Mouse (Mus musculus): ENCODE measurements around the gene Cry2.

Cry2 gene

DNA sequence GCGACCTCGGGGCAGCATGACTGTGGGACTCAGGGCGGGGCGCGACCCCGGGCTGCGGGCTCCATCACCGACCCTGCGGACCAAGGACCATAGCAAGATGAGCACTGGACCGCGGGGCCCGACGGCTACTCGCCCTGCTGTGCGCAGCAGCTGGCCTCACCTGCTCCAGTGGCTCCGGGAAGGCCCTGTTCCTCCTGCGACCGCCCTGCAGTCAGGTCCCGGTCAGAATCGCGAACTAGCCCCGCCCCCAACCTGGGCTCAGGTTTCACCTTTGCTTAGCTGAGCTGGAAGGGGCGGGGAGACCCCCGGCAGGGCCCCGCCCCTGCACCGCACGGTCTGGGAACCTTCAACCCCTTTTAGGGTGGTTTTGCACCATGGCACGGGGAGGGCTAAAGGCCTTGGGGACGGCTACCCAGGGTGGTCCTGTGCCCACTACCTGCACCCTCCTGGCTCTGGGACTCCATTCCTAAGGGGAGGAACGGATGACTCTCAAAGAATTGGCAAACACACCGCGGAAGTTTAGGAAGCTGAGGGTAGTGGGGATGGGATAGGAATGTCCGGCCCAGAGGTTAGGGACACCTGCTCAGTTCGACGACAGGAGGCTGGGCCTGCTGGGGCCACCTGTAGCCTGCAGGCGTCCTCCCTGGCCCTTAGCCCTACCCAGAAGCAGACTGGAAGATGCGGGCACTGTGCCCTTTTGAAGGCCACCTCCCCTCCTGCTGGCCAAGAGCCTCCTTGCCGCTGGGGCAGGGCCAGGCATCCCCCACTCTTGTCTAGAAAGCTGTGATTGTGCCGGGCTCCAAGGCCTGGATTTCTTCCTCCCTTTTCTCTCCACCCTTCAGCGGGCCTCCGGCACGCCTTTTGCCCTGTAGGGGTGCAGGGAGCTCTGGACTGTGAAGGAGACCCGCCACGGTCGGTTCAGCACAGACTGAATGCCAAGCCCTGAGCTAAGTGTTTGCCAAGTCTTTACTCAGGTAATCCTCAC, 62.7 kb downstream of the Cry2 start:
- ATAC-seq (ENCODE audit: low TSS enrichment), result no peak

DNA sequence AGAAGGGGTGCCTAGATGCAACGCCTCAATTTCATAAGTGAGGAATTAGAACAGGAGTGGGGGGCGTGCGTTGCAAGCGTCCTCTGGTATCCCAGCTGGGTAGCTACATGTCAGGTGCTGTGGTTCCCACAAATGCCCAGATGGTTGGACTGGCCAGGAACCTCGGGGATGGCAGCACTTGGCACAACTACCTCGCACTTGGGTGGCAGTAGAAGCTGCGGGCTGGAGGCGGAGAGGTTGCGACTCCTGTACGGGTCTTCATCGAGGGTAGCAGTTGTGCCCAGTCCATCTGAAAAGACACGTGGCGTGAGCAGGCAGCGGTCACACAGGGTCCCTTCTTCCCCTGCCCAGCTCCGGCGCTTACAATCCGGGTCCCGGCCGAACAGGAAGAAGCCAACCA, 63.5 kb downstream of the Cry2 start:
- no peak for ATAC-seq (ENCODE audit: low TSS enrichment)

DNA sequence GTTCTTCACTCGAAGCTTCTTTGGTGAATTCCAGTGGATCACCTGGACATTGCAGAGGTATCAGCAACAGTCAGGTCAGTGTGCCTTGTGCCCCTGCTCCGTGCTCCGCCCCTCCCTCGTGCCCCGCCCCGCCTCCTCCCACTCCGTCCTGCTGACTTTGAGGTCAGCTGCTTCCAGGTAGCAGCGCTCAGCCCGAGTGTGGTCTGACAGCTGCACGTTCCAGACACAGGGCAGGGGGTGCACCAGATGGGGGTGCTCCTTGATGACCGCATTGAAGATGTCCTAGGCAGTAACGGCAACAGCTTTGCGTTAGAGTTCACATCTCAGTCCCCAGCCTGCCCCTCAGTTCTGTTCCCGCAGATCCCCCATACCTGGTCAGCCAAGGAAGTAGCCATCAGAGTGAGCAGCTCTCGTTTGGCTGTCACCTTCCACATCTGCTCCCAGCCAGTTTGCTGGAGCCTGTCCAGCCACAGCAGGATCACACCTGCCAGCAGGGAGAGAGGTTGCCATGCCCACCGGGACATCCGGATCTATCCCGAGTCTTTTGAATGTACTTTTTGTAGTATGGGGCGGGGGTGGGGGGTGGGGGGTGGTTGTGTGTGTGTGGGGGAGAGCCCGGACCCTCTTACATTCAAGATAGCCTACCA, 66.3 kb downstream of the Cry2 start:
- no peak for ATAC-seq (ENCODE audit: low TSS enrichment)

DNA sequence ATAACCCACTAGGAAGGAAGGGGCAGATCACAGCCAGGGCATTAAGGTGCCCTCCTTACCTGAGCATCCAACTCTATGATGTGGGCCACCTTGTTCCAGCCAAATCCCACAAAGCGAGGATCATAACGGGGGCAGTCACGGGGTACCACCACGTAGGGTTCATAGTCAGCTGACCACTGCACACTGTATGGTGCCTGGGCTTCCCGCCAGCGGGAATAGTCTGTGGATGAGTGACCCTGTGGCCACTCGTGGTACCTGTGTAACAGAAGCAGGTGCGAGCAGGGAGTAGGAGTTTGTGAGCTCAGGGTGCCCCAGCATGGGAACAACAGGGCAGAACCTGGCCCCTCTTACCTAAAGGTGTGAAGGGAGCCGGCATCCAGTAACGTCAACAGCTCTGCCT, 68.3 kb downstream of the Cry2 start:
- ATAC-seq (ENCODE audit: low TSS enrichment), result no peak

DNA sequence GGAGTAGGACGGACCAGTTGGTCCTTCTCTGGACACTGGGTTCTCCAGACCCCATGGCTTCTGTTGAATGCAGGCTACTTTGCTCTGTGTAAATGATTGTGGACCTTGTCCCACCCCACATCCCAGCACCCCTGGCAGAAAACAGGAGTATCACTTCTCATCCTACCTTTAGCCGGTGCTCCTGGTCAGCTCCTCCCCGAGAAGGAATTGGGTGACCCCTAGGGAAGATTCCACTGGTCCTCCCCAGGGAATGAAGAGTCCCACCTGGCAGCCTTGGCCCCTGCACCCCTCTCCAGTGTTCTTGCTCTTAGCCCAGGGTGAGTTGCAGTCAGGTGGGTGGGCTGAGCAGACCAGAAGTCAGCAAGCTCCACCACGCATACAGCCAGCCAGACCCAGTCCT, 69.8 kb downstream of the Cry2 start:
- no peak for ATAC-seq (ENCODE audit: low TSS enrichment)

DNA sequence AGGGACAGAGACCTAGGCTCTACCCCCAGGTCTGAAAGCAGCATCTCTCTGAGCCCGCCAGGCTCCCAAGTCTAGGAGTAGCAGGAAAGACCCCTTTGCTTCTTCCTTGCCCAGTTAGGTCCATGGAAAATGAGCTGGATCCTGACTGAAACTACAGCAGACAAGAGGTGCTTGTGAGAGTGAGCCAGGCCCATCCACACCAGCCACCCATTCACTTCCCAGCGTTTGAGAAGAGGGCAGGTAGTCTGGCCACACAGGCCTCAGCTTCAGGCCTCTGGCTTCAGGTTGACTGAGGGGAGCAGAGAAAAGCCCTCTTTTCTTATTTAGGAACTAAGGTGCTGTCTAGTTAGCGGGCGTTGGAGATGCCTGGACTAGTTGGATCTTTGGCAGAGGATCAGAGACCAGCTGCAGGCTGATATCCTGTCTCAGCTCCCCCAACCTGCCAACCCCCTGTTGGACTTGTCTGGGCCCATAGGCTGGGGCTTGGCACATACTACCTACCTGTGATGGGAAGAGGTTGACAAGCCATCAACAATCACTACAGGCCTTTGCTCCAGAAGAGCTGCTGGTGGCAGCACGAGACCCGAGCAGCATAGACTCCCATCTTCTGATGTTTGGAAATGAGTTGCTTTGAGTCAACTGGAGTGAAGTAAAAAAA, 71.1 kb downstream of the Cry2 start:
- no peak for ATAC-seq (ENCODE audit: low TSS enrichment)

DNA sequence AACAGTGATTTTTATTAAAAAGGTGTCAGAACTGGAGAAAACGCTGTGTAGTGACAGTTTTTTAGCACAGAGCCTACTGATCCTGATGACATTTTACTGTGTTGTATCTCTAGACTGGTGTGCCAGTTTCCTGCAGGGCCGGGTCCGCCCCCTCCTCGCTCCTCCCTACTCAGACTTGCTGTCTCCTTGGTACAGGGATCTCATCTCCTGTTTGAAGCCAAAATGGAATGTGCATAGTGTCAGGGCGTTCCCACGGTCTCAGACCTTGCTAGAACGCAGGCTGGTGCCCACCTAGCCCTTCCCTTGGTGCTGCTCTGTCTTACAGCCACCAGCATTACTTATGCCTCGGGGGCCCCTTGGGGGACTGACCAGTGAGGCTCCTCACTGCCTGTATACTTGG, 72.0 kb downstream of the Cry2 start:
- no peak for ATAC-seq (ENCODE audit: low TSS enrichment)

DNA sequence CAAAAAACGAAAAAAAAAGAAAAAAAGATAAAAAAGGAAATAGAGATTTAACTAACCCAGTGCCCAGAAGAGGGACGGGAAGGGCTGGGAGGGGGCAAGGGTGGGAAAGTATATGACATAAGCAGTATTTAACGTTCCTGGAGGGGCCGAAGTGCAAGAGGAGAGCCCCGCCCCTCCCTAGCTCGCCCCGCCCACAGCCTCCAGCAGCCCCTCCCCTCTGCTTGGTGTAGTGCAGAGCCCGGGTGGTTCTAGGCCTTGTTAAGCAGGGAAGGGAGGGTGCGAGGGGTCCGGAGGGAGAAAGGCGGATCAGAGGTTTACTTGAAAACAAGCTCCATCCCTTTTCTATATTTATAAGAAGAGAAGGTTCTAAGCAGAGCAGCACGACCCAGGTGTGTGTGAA, 73.0 kb downstream of the Cry2 start:
- no peak for ATAC-seq (ENCODE audit: low TSS enrichment)

DNA sequence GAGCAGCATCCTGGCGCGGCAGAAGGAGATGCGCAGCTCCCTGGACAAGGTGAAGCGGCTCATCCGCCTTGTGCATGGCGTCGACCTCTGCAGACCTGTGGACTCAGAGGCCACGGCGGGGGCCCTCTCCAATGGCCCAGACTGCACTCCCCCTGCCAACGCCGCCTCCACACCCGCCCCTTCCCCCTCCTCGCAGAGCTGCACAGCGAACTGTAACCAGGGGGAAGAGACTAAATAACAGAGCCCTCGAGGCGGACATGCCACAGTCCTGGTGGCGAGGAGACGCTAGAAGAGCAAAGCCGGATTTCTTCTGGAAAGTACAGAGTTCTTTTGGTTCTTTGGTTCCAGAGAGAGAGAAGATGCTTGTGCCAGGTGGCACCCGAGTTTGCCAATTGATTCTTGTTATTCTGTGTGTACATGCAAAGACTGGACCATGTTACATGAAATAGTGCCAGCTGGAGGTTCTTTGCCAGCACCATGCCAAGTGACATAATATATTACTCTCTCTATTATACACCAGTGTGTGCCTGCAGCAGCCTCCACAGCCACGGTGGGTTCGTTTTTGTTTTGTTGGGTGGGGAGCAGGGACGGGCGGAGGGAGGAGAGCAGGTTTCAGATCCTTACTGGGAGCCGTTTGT, 73.5 kb downstream of the Cry2 start:
- no peak for ATAC-seq (ENCODE audit: low TSS enrichment)

DNA sequence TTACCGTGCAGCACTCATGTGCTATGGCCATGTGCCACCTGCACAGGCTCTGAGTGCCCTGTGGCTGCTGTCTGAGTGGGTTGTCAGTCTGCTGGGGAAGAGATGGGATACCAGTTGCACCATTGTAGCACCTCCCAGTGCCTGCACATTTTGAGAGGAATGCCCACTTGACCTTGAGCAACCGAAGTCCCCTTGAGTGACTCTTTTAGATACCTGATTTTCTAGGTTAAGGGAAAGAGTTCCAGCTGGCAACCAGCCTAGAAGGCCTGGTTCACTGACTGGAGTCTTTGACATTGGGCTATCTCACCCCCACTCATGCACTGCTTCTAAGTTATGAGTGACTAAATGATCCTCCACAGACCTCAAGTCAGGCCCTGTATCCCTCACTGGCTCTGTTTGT, 74.5 kb downstream of the Cry2 start:
- ATAC-seq (ENCODE audit: low TSS enrichment), result no peak

DNA sequence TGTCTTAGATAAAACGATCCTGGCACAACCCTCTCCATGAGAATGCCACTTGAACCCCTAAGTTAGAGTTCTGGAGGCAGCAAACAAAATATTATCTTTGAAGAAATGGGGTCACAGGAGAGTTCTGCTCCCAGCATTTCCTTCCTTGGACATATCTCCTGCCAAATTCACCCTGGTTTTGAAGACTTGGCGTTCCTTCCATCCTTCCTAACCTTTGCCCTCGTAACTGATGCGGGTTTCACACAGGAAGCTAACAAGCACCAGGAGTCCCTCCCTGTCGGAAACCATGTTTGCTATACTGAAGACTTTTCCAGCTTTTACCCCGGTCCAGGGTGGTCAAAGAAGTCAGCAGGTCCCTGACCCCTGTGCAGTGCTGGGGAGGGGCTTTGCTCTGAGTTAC, 79.6 kb downstream of the Cry2 start:
- no peak for ATAC-seq (ENCODE audit: low TSS enrichment)

Data from frontal cortex, adult (tissue).